Mouse (Mus musculus): ENCODE measurements around the gene Sgk1. TPM values are rescaled to one million over a fixed set of nuclear protein-coding genes. Genes with fewer than 3 reads are reported as not detected.

The Sgk1 gene
- polyA plus RNA-seq (2015; fragmentation: Nextera tagmentation; extraction: Ambion mirVana) = 10.0 and 10.1 TPM in 2 replicates

DNA sequence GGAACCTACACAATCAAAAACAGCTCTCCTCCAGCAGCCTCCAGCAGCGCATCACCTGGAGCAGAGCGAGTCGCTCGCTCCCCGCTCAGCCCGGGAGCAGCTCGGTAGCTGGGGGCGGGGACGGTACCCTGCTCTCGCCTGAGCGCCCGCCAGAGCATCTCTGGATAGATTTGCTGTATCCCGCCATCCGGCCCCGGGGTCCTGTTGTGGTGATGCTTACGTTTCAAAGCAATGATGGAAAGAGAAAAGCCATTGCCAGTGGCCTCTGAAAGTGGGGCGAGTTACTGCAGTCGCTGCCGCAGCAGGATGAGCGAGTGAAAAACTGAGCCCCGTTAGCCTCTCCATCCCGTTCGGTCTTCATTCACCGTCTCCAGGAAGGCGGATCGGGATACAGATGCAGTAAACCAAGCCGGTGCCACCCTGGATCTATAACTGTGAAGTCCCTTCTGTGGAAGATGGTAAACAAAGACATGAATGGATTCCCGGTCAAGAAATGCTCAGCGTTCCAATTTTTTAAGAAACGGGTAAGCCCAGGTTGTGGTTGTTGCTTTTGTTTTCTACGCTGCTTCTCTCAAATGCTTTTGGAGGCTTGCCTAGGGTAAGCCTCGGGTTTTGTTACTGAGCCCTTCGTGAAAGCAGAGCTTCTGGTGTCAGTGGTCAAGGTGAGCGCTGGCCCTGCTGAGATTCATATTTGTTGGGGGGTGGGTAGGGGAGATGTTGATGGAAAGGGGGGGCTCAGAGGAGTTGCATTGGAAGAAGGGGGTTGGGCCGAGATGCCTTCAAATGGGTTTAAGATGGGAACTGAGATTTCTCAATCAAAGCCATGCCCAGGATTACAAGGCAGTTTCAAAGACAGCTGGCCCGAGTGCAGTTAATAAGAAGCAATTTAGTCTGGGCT is at the start of gene Sgk1:
Gene Sgk1 (plus strand): TSS at position 1 of the 898 bp plus-strand sequence.
- no peak for ATAC-seq (ENCODE audit: low read depth)
- H3K4me1 ChIP-seq (replicated peaks) = peaks cover 9% of the 10 kb centered on the region; the same call in 1 of the 2 replicates
- DNase-seq = no peak
- 3% methylated on average over 36 of the region's 36 CpGs for WGBS (ENCODE audit: insufficient replicate concordance)
- H3K36me3 ChIP-seq = no peaks in the 10 kb centered on the region
- H3K9me3 ChIP-seq (replicated peaks) = no peaks in the 10 kb centered on the region
- H3K4me3 ChIP-seq (replicated peaks) = peak within 1 kb of the TSS; percentile 32
- H3K4me2 ChIP-seq = peak within 1 kb of the TSS; percentile 46
- no peak within 1 kb of the TSS for H3K27ac ChIP-seq
- H3K27me3 ChIP-seq = peaks cover 38% of the 10 kb centered on the region
- no peak within 1 kb of the TSS for H3K9ac ChIP-seq

DNA sequence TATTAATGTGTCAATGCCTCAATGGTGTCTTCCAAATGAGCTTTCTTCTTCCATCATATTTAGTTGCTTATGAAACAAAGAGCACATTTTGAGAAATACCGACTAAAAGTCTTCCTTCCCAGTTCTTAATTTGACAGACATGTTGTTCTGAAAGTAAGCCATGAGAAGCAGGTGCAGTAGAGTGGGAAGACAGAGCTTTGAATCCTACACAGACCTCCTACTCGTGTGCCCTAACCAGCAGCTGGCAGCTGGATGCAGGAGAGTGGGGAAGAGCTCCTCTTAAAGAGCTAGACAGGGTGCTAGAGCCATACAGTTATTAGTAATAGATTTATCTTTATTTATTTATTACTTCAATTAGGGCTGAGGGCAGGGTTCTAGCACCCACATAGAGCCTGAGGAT is 49.7 kb upstream of the Sgk1 start:
- H3K36me3 ChIP-seq = no peaks in the 10 kb centered on the region
- no peaks in the 10 kb centered on the region for H3K27me3 ChIP-seq
- WGBS (ENCODE audit: insufficient replicate concordance) = 68% methylated on average over 2 of the region's 2 CpGs
- H3K9ac ChIP-seq = no peak overlapping the region
- H3K9me3 ChIP-seq (replicated peaks) = no peaks in the 10 kb centered on the region
- DNase-seq (no peak), ATAC-seq (ENCODE audit: low read depth) (no peak)
- H3K4me2 ChIP-seq = no peak overlapping the region
- H3K4me1 ChIP-seq (replicated peaks) = peaks cover 18% of the 10 kb centered on the region
- H3K27ac ChIP-seq = no peak overlapping the region
- H3K4me3 ChIP-seq (replicated peaks) = no peak overlapping the region

DNA sequence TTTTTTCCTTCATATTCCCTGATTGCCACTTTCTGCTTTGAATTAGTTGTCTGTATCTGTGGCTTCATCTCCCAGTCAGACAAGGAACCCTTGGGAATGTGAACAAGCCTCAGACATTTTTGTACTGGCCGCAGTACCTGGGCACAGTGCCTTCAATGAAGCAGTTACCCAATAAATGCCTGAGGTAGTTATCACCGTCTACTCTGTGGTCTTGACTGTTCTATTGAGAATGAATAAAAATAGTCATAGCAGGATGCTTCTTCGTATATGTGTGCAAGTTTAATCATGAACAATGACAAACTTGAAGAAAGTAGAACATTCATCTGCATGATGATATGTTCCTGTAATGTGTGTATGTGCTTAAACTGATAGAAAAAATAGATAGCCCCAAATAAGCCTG is 48.2 kb upstream of the Sgk1 start:
- H3K4me2 ChIP-seq = no peak overlapping the region
- no peak for ATAC-seq (ENCODE audit: low read depth)
- H3K4me3 ChIP-seq (replicated peaks) = no peak overlapping the region
- DNase-seq = no peak
- peaks cover 21% of the 10 kb centered on the region for H3K4me1 ChIP-seq (replicated peaks)
- no peak overlapping the region for H3K27ac ChIP-seq
- no peaks in the 10 kb centered on the region for H3K36me3 ChIP-seq
- no peaks in the 10 kb centered on the region for H3K9me3 ChIP-seq (replicated peaks)
- no peaks in the 10 kb centered on the region for H3K27me3 ChIP-seq
- WGBS (ENCODE audit: insufficient replicate concordance) = 66% methylated on average over 3 of the region's 3 CpGs
- no peak overlapping the region for H3K9ac ChIP-seq

DNA sequence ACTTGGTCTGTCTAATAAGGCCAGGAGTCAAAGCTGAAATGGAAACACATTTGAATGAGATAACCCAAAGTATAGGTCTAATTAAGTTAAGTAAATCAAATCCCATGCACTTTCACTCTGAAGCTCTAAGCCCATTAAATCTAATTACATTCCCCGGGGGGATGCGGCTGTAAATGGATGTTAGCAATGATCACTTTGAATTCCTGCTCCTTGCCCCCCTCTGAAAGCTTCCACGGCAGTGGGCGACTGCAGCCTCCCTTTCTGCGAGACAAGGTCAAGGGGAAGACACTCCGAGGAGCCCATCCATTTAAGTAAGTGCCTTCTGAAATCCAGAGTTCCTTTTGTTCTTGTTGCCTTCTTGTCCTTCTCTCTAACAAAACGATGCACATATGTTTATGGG is 46.9 kb upstream of the Sgk1 start:
- H3K9ac ChIP-seq = no peak overlapping the region
- H3K27ac ChIP-seq = no peak overlapping the region
- no peaks in the 10 kb centered on the region for H3K27me3 ChIP-seq
- no peak overlapping the region for H3K4me3 ChIP-seq (replicated peaks)
- peaks cover 30% of the 10 kb centered on the region for H3K4me1 ChIP-seq (replicated peaks)
- no peaks in the 10 kb centered on the region for H3K9me3 ChIP-seq (replicated peaks)
- H3K36me3 ChIP-seq = no peaks in the 10 kb centered on the region
- no peak for ATAC-seq (ENCODE audit: low read depth)
- DNase-seq = no peak
- 62% methylated on average over 7 of the region's 7 CpGs for WGBS (ENCODE audit: insufficient replicate concordance)
- no peak overlapping the region for H3K4me2 ChIP-seq

DNA sequence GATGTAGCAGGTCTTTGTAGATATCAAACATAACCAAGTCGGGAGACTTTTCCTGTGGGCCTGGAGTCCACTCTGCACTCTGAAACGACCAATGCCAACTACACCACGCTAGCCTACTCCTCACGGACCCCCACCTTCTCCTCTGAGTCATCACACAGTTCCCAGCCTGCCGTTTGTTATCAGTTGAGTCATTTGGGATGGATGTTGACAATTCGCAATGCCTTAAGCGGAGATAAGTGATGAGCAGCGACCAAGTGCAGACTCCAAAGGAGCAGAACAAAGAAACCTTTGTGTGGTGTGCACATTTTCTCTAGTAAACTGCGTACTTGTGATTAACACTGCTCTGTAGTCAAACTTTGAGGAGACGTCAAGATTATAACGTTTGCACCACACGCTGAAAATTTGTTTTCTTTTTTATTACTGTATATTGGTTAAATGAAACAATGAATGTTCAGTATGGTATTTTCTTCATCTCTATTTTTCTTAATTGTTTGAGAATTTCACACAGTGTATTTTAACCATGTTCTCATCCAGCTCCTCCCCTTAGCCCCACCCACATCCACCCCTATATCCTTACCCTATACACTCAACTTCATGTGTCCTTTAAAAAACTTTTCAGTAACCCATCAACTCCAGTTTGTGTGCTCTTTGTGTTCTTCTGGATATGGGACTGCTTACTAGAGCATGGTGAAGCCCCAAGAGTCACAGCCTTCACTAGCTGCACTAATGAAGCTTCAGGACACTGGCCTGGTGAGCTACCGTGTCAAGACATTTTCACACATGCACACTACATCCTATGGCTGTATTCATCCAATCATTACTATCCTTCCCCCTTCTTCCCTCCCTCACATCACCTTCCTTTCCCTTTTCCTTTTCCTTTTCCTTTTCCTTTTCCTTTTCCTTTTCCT is 42.5 kb upstream of the Sgk1 start:
- Histone ChIP-seq H3K9me3 (replicated peaks) (no peaks in the 10 kb centered on the region), H3K9ac (no peak overlapping the region), H3K4me2 (peak overlapping the region; percentile 25), H3K4me1 (replicated peaks) (peaks cover 19% of the 10 kb centered on the region), H3K4me3 (replicated peaks) (no peak overlapping the region), H3K27me3 (no peaks in the 10 kb centered on the region), H3K36me3 (no peaks in the 10 kb centered on the region), H3K27ac (peak overlapping the region; percentile 62)
- WGBS (ENCODE audit: insufficient replicate concordance) = 11% methylated on average over 13 of the region's 13 CpGs
- peak; percentile 91 for ATAC-seq (ENCODE audit: low read depth)
- peak; percentile 29 for DNase-seq

DNA sequence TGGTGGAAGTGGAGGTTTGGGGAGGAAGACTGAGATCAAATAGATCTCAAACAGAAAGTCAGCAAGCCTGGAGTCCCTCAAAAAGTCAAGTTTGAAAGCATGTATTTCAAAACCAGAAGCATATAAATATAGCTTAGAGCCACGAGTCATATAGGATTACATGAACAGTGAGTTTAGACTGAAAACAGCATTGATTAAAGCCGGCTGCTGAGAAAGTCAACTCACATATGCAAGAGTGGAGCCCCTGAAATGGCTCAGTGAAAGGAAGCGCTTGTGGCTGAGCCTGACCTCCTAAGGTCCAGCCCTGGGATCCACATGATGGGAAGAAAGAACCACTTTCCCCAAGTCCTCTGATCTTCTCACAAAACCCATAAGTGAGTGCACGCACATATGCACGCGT is 38.7 kb upstream of the Sgk1 start:
- Histone ChIP-seq H3K9ac (no peak overlapping the region), H3K4me3 (replicated peaks) (no peak overlapping the region), H3K27me3 (no peaks in the 10 kb centered on the region), H3K36me3 (no peaks in the 10 kb centered on the region), H3K27ac (no peak overlapping the region), H3K4me2 (no peak overlapping the region), H3K4me1 (replicated peaks) (peaks cover 16% of the 10 kb centered on the region), H3K9me3 (replicated peaks) (no peaks in the 10 kb centered on the region)
- no peak for DNase-seq
- 80% methylated on average over 6 of the region's 6 CpGs for WGBS (ENCODE audit: insufficient replicate concordance)
- no peak for ATAC-seq (ENCODE audit: low read depth)

DNA sequence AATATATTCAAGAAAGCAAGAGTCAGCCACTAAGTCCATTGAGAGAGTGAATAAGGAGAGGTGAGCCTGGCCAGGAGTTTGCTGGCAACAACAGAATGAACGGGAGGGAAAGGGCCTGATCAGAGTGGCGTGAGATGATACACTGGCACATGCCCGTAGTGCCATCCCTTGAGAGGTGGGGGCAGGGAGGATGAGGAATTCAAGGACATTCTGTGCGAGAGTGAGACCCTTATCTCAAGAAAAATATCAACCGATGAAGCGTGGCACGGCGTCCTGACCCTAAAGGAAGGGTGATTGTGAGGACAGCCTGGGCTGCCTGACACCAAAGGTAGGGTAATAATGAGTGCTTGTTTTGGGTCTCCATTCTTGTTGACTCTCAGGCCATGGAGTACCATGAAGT is 38.1 kb upstream of the Sgk1 start:
- H3K9ac ChIP-seq = no peak overlapping the region
- 65% methylated on average over 8 of the region's 8 CpGs for WGBS (ENCODE audit: insufficient replicate concordance)
- H3K36me3 ChIP-seq = no peaks in the 10 kb centered on the region
- H3K9me3 ChIP-seq (replicated peaks) = no peaks in the 10 kb centered on the region
- DNase-seq (no peak), ATAC-seq (ENCODE audit: low read depth) (no peak)
- H3K4me2 ChIP-seq = no peak overlapping the region
- H3K4me1 ChIP-seq (replicated peaks) = peaks cover 13% of the 10 kb centered on the region
- no peaks in the 10 kb centered on the region for H3K27me3 ChIP-seq
- no peak overlapping the region for H3K4me3 ChIP-seq (replicated peaks)
- H3K27ac ChIP-seq = no peak overlapping the region

DNA sequence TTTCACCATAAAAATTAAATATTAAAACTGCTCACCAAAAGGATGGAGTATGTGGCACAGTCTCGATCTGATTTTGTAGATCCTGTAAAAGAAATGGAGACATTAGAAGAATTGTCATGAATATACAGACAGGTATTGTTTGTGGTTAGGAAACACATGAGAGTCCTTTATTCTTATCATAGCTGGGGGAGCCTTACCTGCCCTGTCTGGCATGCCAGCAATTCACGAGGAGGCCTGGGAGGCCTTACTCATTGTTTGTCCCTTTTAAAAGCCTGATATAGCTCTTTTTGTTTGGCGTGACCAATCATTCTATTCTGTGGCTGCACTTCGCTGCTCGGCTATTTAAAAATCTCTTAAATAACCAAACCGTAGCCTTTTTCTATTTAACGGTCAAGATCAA is 37.6 kb upstream of the Sgk1 start:
- DNase-seq (no peak), ATAC-seq (ENCODE audit: low read depth) (no peak)
- Histone ChIP-seq H3K36me3 (no peaks in the 10 kb centered on the region), H3K9ac (no peak overlapping the region), H3K27me3 (no peaks in the 10 kb centered on the region), H3K9me3 (replicated peaks) (no peaks in the 10 kb centered on the region), H3K4me1 (replicated peaks) (peaks cover 8% of the 10 kb centered on the region), H3K4me3 (replicated peaks) (no peak overlapping the region), H3K4me2 (no peak overlapping the region), H3K27ac (no peak overlapping the region)
- WGBS (ENCODE audit: insufficient replicate concordance) = 66% methylated on average over 7 of the region's 7 CpGs

DNA sequence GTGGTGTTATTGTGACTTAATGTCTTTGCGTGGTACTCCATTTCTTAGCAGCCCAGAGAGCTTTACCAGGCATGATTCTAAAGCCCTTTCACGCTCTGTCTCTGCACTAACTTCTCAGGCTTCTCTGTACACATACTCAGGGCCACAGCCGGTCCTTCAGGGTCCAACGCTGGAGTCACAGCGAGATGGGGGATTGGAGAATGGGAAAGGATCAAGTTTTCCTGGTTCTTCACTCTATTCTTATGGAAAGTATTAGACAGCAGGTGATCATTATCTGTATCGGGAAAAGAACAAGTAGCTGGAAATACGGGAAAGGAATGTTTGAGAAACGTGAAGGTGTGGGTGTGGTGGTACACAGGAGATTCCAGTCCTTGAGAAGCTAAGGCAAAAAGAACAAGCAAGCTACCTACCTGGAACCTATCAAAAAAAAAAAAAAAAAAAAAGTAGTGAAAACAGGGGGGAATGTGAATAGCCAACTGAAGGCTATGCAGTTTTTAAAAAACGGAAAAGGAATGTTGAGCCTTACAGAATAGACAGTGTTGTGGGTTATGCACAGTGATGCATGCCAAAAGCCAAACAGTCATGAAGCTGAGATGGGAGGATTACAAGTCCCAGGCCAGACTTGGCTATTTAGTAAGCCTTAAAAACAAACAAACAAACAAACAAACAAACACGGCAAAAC is 36.2 kb upstream of the Sgk1 start:
- H3K9ac ChIP-seq = no peak overlapping the region
- ATAC-seq (ENCODE audit: low read depth) (no peak), DNase-seq (no peak)
- H3K4me1 ChIP-seq (replicated peaks) = no peaks in the 10 kb centered on the region
- H3K4me3 ChIP-seq (replicated peaks) = no peak overlapping the region
- 75% methylated on average over 10 of the region's 10 CpGs for WGBS (ENCODE audit: insufficient replicate concordance)
- H3K27me3 ChIP-seq = no peaks in the 10 kb centered on the region
- H3K4me2 ChIP-seq = no peak overlapping the region
- H3K27ac ChIP-seq = no peak overlapping the region
- H3K9me3 ChIP-seq (replicated peaks) = no peaks in the 10 kb centered on the region
- H3K36me3 ChIP-seq = no peaks in the 10 kb centered on the region

DNA sequence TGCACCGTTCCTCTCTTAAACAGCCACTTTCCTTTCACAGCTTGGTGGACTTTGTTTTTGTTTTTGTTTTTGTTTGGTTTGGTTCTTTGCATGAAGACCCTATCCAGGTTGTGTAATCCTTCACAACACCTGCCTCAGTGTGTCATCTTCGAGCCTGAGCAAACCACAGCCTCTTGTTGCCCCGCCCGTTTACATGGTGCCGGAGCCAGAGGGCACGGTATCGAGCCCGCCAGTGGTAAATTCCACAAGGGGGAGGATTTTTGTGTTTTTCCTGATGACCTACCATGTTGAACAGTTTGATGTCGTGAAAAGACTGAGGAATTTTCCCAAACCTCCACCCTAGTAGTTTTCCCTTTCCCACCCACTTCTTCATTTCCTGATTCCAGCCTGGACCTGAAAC is 35.6 kb upstream of the Sgk1 start:
- ATAC-seq (ENCODE audit: low read depth) = no peak
- 72% methylated on average over 9 of the region's 9 CpGs for WGBS (ENCODE audit: insufficient replicate concordance)

More for the DNA sequence above, 35.6 kb upstream of the Sgk1 start:
- Histone ChIP-seq H3K36me3 (no peaks in the 10 kb centered on the region), H3K9me3 (replicated peaks) (no peaks in the 10 kb centered on the region), H3K4me1 (replicated peaks) (no peaks in the 10 kb centered on the region), H3K4me3 (replicated peaks) (no peak overlapping the region), H3K27me3 (no peaks in the 10 kb centered on the region), H3K9ac (no peak overlapping the region), H3K4me2 (no peak overlapping the region), H3K27ac (no peak overlapping the region)
- no peak for DNase-seq
